ENCODE assay signal across 9 mouse cellular contexts in genomic region chr17:86336652-86337073, GRCm38 (mm10).
A peak's percentile ranks its signal among the peaks of the same experiment; 100 is the strongest.
DNase-seq lines count a peak whose midpoint lies in the region; ATAC-seq lines count a peak whose summit lies in the region.
"Had no signal": no experiment of that assay in that cellular context is flagged by ENCODE, and none has a peak within 500 bp of the region (broad histone marks: within the 10 kb centered on the region; RNA-seq: fewer than 3 reads in every experiment).

No protein-coding gene starts in this region.

- H3K4me2 ChIP-seq in kidney, embryonic 14.5 days (replicated peaks; ENCODE audit: low read depth, low read length) = no peak overlapping the region

- no peaks in the 10 kb centered on the region for H3K27me3 ChIP-seq in kidney, embryonic 14.5 days (ENCODE audit: control insufficient read depth, insufficient read depth, low read length)

- H3K9me3 ChIP-seq in kidney, embryonic 14.5 days (ENCODE audit: control insufficient read depth, low read length) = no peaks in the 10 kb centered on the region

- H3K4me3 ChIP-seq in kidney, embryonic 14.5 days (ENCODE audit: low read length) = no peak overlapping the region
- H3K4me3 ChIP-seq: erythroblast, embryonic 14.5 days had no signal

- peaks cover 16% of the 10 kb centered on the region for H3K4me1 ChIP-seq in kidney, embryonic 14.5 days (ENCODE audit: control insufficient read depth, insufficient read depth, low read length)

- H3K9ac ChIP-seq in kidney, embryonic 14.5 days (ENCODE audit: low read depth, low read length) = no peak overlapping the region

- H3K36me3 ChIP-seq in kidney, embryonic 14.5 days (ENCODE audit: control insufficient read depth, insufficient read depth, low read length) = no peaks in the 10 kb centered on the region

- peak; percentile 51 for ATAC-seq in kidney, embryonic 14.5 days (ENCODE audit: low FRiP score, low TSS enrichment)
- ATAC-seq in megakaryocyte progenitor cell, adult 5-6 weeks (replicated peaks; ENCODE audit: poor library complexity) = peak; percentile 11; the same call in 1 of the 2 replicates
- ATAC-seq in erythroblast, adult 5-6 weeks (replicated peaks; ENCODE audit: low FRiP score, poor library complexity, severe bottlenecking) = no peak

- no peak overlapping the region for H3K27ac ChIP-seq in kidney, embryonic 14.5 days (ENCODE audit: low read depth, low read length)

- DNase-seq in adrenal gland, postnatal 14 days = peak; percentile 40
- DNase-seq in adrenal gland, adult 18-20 months (ENCODE audit: low spot score in 2 of 2) = no peak
- peak; percentile 59 for DNase-seq in CD4-positive helper T cell, adult 2 months (ENCODE audit: low read depth, low spot score)
- DNase-seq in layer of hippocampus, postnatal 36 days = no peak
- DNase-seq in right cerebral cortex, postnatal 10 days (ENCODE audit: low spot score in 2 of 2) = no peak

- 39% methylated on average over 4 of the region's 4 CpGs for WGBS in kidney, embryonic 14.5 days

Comparison
In these comparisons a context has a peak if more than half of its experiments do, and no peak if none do; other contexts are left out.
1. DNase-seq: peak in adrenal gland, postnatal 14 days (single experiment) and CD4-positive helper T cell, adult 2 months (single experiment); none in adrenal gland, adult 18-20 months (0 of 2), layer of hippocampus, postnatal 36 days (0 of 2) and right cerebral cortex, postnatal 10 days (0 of 2).